Mouse (Mus musculus) spleen, adult 12 weeks (tissue): ENCODE results near the gene Khsrp.
"Not testable (repeated sequence)": the region's sequence is repeated elsewhere in the genome, so short reads cannot be mapped to it uniquely, and the experiment has no call there.

ENCODE experiments used
- DNase-seq: peaks from one replicate; pipeline ENCODE4 v3.0.0; 2022; ENCODE audit warnings: low spot score

Khsrp gene

GRCm38 (mm10) chr17:57030931-57031660 lies at the start of gene Khsrp:
Gene Khsrp (minus strand): TSS chr17:57031522.
- DNase-seq = no peak

GRCm38 (mm10) chr17:57079919-57080318 lies 48.6 kb upstream of the Khsrp start:
- DNase-seq = no peak

GRCm38 (mm10) chr17:57078336-57078735 lies 47.0 kb upstream of the Khsrp start, which contains the start of gene Dennd1c:
Gene Dennd1c (minus strand): TSS chr17:57078514.
- peak; percentile 23 for DNase-seq

GRCm38 (mm10) chr17:57076916-57077315 lies 45.6 kb upstream of the Khsrp start:
- no peak for DNase-seq

GRCm38 (mm10) chr17:57070699-57071098 lies 39.4 kb upstream of the Khsrp start:
- DNase-seq = no peak

- no peak for DNase-seq
These were observed 39.0 kb upstream of the Khsrp start for GRCm38 (mm10) chr17:57070272-57070671.

- DNase-seq = no peak
These were observed 35.6 kb upstream of the Khsrp start for GRCm38 (mm10) chr17:57066908-57067307.

GRCm38 (mm10) chr17:57063031-57063430 lies 31.7 kb upstream of the Khsrp start:
- DNase-seq = no peak

- no peak for DNase-seq
These were observed 31.2 kb upstream of the Khsrp start for GRCm38 (mm10) chr17:57062548-57062947.

- no peak for DNase-seq
These were observed 30.7 kb upstream of the Khsrp start for GRCm38 (mm10) chr17:57062011-57062521.

- no peak for DNase-seq
These were observed 29.7 kb upstream of the Khsrp start for GRCm38 (mm10) chr17:57061069-57061468.

- peak; percentile 88 for DNase-seq
These were observed 29.0 kb upstream of the Khsrp start for GRCm38 (mm10) chr17:57060231-57060801.

GRCm38 (mm10) chr17:57059486-57059977 lies 28.2 kb upstream of the Khsrp start, which contains the start of gene Slc25a23:
Gene Slc25a23 (minus strand): TSS chr17:57059863.
- DNase-seq = no peak

GRCm38 (mm10) chr17:57058891-57059485 lies 27.7 kb upstream of the Khsrp start, which contains the start of gene Crb3:
Gene Crb3 (plus strand): TSS chr17:57059105.
- no peak for DNase-seq

- no peak for DNase-seq
These were observed 24.9 kb upstream of the Khsrp start for GRCm38 (mm10) chr17:57056246-57056645.

GRCm38 (mm10) chr17:57051679-57052078 lies 20.4 kb upstream of the Khsrp start:
- not testable (repeated sequence) for DNase-seq

- DNase-seq = no peak
These were observed 17.5 kb upstream of the Khsrp start for GRCm38 (mm10) chr17:57048816-57049215.

GRCm38 (mm10) chr17:57047406-57047805 lies 16.1 kb upstream of the Khsrp start:
- DNase-seq = no peak

GRCm38 (mm10) chr17:57041554-57041953 lies 10.2 kb upstream of the Khsrp start, which contains the start of gene Slc25a41:
Gene Slc25a41 (minus strand): TSS chr17:57041654.
- no peak for DNase-seq

- no peak for DNase-seq
These were observed 7.7 kb upstream of the Khsrp start for GRCm38 (mm10) chr17:57038978-57039377.

GRCm38 (mm10) chr17:57032854-57033253 lies 1.5 kb upstream of the Khsrp start:
- DNase-seq = no peak

GRCm38 (mm10) chr17:57031661-57032420 lies 519 bp upstream of the Khsrp start:
- peak; percentile 98 for DNase-seq
